Mouse (Mus musculus) gastrocnemius, postnatal 36 days (tissue): ENCODE data around the gene Cox4i1. TPM values are rescaled to one million over a fixed set of nuclear protein-coding genes. Genes with fewer than 3 reads are reported as not detected.

Source experiments
- DNase-seq, 2 experiments: peaks; one replicate each; pipeline ENCODE4 v3.0.0; 2022
- intact Hi-C: fragments of 180-260 bp; cut with DNase I; formaldehyde crosslinking; loops from one replicate; pipeline ENCODE4 v1.15.1; 2025
- long read RNA-seq, 2 experiments: library from polyadenylated mRNA; stranded (forward); transcript quantifications; one replicate each; pipeline ENCODE4 v2.0.0; 2021
- total RNA-seq, 2 experiments: library from RNA; stranded (reverse); gene quantifications; 2 replicates each; pipeline ENCODE4 v1.2.3; 2021

The Cox4i1 gene
- 1,000 to 10,000 TPM; 1,608 to 1,616 TPM for total RNA-seq
- long read RNA-seq, experiment 1, transcript Cox4i1-205 (5 exons, 765 nt), result minor isoform, 26 of 10,686 reads
- long read RNA-seq, experiment 1, transcript Cox4i1-204 (3 exons, 578 nt), result major isoform, 7,827 of 10,686 reads
- long read RNA-seq, experiment 1, transcript Cox4i1-201 (5 exons, 745 nt), result minor isoform, 2,569 of 10,686 reads
- long read RNA-seq, experiment 1, transcript Cox4i1-203 (2 exons, 438 nt), result minor isoform, 44 of 10,686 reads
- long read RNA-seq, experiment 1, partial matches to known transcripts, result 180 of 10,686 reads
- long read RNA-seq, experiment 1, other reads (novel, unspliced or antisense), result 40 of 10,686 reads
- long read RNA-seq, experiment 2, transcript Cox4i1-205 (5 exons, 765 nt), result minor isoform, 29 of 10,248 reads
- long read RNA-seq, experiment 2, transcript Cox4i1-203 (2 exons, 438 nt), result minor isoform, 27 of 10,248 reads
- long read RNA-seq, experiment 2, transcript Cox4i1-201 (5 exons, 745 nt), result minor isoform, 2,880 of 10,248 reads
- long read RNA-seq, experiment 2, transcript Cox4i1-204 (3 exons, 578 nt), result major isoform, 7,096 of 10,248 reads
- long read RNA-seq, experiment 2, partial matches to known transcripts, result 152 of 10,248 reads
- long read RNA-seq, experiment 2, other reads (novel, unspliced or antisense), result 62 of 10,248 reads

DNA sequence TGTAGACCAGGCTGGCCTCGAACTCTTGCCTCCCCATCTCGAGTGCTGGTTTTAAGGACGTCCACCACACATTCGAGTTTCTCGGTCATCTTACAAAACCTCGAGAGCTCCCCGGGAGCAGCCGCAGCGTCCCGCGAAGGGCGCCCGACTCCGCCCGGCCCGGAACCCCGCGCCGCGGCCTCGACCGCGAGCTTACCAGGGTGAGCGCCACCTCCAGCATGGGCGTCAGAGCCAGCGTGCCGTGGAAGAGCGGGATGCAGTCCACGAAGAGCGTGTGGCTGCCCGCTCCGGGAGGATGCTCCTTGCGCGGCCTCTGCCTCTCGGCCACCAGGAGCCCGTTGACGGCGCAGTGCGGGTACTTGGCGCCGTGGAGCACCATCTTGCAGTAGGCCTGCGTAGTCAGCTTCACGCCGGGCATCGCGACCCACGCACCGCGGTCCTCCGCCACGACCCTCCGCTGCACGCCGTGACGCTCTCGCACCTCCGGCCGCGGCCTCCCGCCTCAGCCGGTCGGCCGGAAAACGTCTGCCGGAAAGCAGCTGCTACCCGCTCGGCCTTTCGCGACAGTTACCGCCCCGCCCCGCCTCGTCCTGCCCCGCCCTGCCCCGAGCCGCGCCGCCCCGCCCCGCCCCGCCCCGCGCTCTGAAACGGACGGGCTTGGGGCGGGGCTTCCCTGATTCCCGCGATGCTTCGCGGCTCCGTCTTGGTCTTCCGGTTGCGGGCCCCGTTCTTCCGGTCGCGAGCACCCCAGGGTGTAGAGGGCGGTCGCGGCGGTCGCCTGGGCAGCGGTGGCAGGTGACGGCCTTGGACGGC lies at the start of gene Cox4i1, which contains the start of gene Gm27021:
Gene Cox4i1, plus strand, starts transcription at position 662 of the 813 bp plus-strand sequence.
Gene Gm27021, minus strand, starts transcription at position 519 of the 813 bp plus-strand sequence.
- intact Hi-C loops, result no loop called here
- DNase-seq, result peak; percentile 85 to 90

DNA sequence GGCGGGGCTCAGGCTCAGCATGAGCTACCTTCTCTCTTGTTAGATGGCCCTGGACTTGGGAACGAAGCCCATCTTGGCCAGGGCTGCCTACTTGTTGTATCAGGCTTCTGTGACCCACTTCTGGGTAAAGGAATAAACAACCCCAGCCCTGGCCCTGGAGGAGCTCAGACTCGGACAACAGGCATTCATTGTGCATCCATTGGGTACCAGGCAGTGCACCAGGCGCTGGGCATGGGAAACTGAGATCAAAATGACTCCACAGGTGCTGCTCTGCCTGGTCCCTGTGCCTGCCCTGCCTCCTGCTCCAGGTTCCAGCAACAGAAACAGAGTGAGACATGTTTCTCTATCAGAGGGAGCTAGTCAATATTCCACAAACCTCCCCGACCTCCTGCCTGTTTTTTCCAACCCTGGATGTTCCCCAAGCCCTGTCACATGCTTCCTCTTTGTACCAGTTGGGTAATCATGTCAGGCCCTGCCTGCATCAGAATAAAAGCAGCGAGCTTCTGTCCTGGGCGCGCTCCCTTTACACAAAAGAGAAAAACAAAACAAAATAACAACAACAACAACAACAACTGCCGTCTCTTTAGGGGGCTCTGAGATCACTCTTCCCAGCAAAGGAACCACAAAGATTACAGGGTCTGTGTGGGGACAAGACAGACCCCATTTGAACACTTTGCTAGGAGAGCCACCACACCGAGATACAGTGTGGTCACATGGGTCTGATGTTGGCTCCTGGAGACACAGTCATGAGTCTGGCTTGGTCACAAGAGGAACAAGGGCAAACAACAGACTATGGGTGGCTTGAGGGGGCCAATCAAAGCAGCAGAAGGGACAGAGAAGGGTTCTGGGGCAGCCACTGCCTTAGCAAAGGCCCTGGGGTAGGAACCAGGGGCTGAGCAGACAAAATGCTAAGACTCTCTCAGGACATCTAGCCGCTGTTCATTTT lies 48.5 kb upstream of the Cox4i1 start:
- intact Hi-C loops, result no loop called here
- no peak for DNase-seq

DNA sequence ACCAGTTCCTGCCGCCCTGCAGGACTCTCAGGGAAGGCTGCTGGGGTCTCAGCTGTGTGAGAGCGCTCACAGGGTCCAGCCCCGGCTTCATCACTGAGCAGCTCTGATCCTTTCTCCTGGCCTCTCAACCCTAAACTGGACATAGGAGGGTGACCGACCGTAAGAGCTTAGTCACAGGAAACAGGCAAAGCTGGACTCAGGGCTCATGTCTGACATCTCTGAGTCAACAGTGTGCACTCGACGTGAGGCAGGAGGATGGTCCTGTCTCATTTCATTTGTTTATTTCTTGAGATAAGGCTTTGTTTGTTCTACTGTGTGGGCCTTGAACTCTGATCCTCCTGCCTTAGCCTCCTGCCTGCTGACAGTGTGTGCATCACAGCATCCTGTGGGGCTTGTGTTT lies 47.6 kb upstream of the Cox4i1 start:
- intact Hi-C loops, result no loop called here

DNA sequence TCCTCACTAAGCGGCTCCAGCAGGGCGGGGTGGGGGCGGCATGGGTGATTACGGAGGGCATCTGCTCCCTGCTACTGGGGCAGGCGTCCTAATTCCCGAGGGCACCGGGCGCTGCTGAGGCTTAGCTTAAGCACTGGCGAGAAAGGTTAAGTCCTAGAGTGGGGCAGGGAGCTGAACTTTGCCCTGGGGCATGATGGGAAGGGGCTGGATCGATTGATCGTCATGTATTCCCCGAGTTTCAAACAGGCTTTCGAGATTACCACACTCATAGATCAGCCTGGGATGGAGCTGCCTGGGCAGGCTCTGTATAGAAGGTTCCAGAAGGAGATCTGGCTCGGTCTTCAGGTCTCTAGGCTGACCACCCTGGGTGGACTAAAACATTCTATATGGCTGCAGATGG lies 45.9 kb upstream of the Cox4i1 start:
- intact Hi-C loops, result no loop called here

More for the DNA sequence above, 47.6 kb upstream of the Cox4i1 start:
- DNase-seq, result no peak

DNA sequence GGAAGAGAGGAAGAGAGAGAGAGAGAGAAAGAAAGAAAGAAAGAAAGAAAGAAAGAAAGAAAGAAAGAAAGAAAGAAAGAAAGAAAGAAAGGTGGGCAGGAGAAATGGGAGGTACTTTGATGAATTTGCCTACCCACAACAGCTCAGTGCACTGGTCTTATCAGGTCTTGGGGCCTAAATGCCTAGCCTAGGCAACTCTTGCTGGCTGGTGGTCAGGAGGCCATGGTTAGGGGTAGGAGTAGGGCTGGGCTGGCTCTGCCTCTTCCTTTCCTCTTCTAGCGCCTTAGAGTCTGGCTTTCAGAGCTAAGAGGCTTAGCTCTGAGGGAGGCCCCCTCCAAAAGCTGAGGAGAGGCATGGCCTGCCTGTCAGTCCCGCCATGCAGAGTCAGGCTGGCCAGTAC lies 44.4 kb upstream of the Cox4i1 start:
- intact Hi-C loops, result no loop called here
- no peak for DNase-seq

More for the DNA sequence above, 45.9 kb upstream of the Cox4i1 start:
- no peak for DNase-seq

DNA sequence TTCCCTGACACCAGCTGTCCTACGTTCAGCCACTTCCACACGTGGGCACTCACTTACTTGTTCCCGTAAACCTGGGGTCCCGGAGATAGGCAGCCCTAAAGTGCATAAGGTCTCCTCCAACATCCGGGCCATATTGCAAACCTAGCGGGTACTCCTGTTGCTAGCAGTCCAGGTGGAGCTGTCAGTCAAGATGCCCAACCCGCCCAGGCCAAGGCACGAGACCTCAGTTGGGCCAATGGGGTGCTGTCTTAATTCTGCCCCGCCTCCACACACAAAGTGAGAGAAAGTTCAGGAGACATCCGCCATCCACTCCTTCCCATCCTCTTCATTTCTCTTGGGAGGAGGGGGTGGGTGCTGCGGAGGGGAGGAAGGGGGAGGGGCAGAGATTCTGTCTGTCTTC lies 41.6 kb upstream of the Cox4i1 start:
- intact Hi-C loops, result no loop called here
- DNase-seq, result no peak

DNA sequence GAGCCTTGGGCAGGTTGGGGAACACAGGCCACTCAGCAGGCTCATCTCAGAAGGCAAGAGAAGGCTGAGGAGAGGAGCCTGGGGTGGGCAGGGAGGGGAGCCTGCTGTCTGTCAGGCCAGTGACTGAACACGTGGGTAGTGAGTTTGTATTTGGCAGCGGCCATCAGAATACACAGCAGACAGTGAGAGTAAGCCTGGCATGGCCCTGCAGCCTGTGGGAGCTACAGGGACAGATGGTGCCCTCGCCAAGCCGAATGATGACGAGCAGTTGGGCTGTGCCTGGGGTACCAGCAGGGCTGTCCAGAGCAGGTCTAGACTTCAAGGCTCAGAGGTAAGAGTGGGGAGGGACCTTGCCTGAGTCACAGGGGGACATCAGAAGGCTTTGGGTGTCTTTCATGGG lies 40.7 kb upstream of the Cox4i1 start:
- DNase-seq, result no peak
- intact Hi-C loops, result no loop called here

DNA sequence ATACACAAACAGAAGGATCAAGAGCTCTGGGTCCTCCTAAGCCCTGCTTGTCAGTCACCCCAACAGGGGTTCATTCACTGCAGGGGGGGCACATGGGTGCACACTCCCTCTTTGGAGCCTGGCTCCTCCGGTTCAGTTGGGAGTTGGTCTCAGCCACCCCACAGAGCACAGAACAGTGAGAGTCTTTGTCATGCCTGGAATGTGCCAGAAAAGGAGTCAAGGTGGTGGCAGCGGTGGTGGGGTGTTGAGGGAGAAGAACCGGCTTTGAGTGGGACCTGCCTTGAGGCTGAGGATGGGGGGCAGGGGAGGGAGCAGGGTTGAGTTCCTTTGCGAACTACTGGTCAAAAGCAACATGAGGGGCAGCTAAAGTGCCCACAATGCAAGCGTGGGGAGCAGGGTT lies 38.0 kb upstream of the Cox4i1 start:
- DNase-seq, result no peak

DNA sequence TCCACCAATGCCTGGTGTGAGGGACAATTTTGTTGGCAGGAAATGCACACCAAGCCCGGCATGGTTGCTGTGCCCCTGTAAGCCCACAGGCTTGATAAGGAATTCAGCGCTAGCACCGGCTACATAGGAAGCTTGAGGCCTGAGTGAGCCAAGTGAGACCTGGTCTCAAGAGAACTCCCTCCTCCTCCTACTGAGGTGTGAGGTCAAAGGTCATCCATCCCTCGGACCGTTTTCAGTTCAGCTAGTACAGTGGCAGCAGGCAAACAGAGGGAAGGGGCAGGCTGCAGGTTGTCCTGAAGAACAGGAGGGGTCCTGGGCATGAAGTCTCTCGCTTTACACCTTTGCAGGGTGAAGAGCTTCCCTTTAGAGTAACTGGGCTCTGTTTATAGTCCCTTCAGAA lies 37.2 kb upstream of the Cox4i1 start:
- no peak for DNase-seq
- intact Hi-C loops, result no loop called here

More for the DNA sequence above, 38.0 kb upstream of the Cox4i1 start:
- intact Hi-C loops, result no loop called here

DNA sequence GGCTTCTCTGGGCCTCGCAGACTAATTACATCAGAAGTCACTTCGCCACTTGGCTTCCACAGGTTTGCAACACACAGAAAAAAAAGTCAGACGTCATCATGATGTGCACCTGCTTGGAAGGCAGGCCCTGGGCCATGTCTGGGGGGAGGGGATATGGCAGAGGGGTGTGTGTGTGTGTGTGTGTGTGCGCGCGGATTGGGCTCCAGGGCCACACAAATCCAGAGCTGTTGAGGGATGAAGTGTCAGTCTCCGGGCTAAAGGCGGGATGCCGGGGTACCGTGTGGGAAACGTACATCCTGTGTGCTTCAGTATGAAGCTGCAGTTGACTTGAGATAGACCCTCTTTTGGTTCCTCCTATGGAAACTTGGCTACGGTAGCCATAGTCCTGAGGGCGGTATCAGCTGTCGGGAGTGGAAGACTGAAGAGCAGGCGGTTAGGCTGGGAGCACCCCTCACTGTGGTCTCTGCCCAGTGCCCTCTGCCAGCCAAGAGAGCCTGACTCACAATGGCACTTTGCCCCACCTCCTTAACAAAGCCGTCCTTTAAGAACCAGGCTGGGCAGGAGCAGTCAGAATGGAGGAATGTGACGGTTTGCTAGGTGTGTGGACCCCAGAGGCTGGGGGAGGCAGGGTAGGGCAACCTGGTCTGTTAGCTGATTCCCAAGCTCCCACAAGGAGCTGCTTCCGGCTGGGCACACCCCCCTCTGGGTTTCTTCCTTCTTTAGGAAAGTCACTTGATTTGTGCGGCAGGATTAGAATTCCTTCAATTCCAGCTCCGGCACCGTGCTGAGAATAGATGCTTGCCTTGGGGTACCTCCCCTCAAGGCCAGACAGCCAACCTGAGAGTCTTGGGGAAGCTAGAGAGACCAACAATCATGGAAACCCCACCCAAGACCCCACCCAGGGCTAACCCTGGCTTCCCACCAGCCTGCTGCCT lies 36.3 kb upstream of the Cox4i1 start:
- intact Hi-C loops, result no loop called here
- no peak for DNase-seq

DNA sequence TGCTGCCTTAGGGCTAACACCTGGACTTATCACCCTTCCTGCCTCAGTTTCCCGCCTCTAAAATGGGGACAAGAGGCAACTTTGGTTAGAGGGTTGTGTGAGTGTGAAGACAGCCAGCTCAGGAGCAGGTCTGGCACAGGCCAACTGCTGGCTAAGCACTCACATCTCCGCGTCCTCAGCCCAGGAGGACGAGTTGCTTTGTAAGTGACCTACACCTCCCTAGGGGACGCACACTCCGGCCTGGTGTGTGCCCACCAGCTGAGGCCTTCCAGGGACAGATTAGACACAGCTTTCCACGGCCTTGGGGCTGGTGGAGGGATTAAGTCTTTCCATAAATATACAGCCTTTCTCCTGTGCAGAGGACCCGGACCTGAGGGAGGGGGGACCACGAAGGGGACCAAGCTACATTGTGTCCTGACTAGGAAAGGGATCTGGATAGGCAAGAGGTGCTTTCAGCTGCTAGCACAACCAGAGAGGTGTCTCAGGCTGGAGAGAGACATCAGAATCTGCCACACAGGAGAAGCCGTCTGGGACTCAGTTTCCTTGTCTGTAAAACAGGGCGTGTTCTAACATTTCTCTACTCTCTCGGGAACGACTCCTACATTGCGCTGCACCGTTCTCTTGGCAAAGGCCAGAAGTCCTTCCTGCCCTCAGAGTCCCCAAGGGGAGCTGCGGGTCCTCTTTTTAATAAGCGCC lies 34.9 kb upstream of the Cox4i1 start:
- intact Hi-C loops, result no loop called here
- DNase-seq, result no peak

DNA sequence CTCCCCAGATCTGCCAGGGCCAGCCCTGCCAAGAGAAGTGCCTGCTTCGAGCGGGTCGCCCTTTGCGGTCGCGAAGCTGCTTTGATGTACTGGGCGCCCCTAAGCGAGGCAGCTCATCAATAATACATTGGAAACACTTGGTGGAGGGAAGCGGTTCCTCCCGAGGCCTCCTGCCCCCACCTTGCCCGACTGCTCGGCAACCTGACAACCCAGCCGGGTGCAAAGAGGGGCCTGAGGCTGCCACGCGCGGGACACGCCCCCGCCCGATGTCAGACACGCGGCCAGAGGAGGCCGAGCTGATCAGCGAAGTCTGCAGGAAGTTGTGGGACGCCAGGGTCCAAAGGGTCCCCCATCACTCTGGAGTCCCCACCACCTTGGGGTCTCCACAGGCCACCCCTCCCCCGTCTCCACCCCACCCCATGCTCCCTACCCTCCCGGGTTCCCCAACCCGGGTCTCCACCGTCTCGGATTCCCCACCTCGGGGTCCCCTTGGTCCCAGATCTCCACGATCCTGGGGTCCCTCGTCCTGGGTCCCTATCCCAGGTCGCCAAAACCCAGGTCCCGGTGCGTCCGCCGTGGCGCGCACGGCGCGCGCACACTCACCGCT lies 34.3 kb upstream of the Cox4i1 start:
- intact Hi-C loops, result no loop called here
- DNase-seq, result no peak

DNA sequence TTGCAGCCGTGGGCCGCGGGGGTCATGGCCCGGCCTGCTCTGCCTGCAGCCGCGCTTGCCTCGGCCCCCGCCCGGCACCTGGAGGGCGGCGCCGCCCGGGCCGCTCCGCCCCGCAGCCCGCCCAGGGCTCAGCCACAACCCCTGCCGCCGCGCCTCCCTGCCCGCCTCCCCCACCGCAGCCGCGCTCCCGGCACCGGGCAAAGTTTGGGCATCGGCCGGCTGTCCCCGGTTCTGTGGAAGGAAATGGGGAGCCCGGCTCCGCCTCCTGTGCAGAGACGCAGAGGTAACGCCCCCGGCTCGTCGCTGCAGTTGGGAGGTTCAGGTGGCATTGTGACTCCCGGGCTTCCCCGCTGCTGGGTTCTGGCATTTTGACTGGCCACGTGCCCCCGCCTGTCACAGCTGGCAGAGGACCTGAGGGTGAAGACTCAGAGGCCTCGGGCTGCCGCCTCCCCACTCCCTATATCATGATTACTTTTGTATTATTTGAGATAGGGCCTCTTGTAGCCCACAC lies 33.6 kb upstream of the Cox4i1 start:
- DNase-seq, result peak; percentile 32 to 38
- intact Hi-C loops, result no loop called here

DNA sequence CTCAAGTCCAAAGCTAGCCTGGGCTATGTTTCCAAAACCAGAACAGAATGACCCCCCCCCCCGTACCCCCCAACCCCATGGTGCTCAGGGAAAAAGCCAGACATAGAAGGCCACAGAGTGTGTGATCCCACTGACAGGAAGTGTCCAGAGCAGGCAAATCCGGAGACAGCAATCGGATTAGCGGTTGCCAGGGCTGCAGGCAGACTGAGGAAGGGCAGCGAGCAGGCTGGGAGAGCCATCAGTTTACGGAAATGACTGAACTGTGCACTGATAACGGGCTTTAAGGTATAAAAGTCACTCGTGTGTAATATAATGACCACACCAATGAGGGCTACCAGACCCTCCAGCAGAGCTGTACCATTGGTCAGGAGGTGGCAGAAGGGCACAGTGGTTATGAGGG lies 26.8 kb upstream of the Cox4i1 start:
- intact Hi-C loops, result no loop called here
- DNase-seq, result no peak

DNA sequence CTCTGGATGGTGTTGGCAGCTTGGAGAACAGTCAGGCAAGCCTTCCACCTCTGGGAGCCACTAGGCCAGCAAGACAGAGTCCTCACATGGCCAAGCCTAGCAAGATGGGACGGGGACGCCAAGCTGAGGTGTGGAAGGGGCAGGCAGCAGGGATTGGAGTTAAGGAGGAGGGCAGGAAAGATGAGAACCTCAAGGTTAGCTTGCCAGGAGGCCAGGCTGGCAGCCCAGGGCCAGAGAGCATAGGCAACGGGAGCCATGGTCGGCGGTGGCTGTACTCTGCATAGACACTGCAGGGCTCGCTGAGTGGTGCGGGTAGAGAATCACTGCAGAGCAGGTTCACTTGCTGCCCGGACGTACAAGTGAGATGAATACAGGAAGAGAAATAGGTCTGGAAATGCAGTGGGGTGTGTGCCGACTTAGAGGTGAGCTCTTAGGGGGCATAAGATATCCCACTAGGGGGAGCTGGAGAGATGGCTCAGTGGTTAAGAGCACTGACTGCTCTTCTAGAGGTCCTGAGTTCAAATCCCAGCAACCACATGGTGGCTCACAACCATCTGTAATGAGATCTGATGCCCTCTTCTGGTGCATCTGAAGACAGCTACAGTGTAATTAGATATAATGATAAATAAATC lies 25.9 kb upstream of the Cox4i1 start:
- intact Hi-C loops, result no loop called here
- peak in 1 of 2 experiments; percentile 38 for DNase-seq

DNA sequence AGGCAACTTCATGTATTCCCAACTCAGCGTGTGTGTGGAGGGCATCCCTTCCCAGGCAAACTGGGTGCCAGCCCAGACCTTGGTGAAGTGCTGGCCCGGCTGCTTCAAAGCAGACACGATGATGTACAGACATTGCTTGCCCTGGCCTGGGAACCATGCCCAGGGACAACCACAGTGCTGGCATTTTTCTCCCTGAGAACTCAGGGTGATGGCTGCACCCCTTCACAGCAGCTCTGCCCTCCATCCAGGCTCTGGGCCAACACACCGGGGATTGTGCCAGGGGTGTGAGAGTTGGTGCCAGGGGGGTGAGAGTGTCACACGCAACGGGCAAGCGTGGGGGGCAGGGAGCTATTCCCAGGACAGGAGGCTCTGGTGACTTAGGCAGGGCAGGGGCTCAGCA lies 23.4 kb upstream of the Cox4i1 start:
- peak; percentile 28 to 29 for DNase-seq
- intact Hi-C loops, result no loop called here

DNA sequence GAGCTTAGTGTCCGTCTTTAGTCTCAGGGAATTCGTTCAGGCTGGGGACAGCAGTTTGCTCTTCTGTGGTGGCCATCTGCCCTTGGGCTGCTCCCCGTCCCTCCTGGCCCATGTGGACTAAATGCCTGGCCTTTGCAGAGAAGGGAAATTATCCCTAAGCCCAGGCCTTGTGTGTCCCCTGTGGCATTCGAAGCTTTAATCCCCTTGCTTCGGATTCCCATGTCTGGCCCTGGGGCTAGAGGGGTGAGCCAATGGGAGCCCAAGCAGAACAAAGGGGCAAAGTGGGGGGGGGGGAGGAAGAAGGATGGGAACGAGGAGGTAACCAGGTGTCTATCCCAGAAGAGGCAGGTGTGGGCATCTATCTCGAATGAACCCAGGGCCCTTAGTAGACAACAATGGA lies 20.5 kb upstream of the Cox4i1 start, which contains the start of gene 1190005I06Rik:
Gene 1190005I06Rik, minus strand, starts transcription at position 101 of the 400 bp plus-strand sequence.
- no peak for DNase-seq
- intact Hi-C loops, result no loop called here
